Mouse (Mus musculus): ENCODE results near the gene Cdipt. TPM values are rescaled to one million over a fixed set of nuclear protein-coding genes. Genes with fewer than 3 reads are reported as not detected.

Cdipt gene
- polyA plus RNA-seq, 1 experiment from 2014 or later = 71.8 TPM

GRCm38 (mm10) chr7:126955125-126955524 lies 20.6 kb upstream of the Cdipt start:
- H3K79me2 ChIP-seq (ENCODE audit: inconsistent target) = no peaks in the 10 kb centered on the region
- H3K4me3 ChIP-seq (ENCODE audit: inconsistent target) = no peak overlapping the region
- WGBS (ENCODE audit: missing documents) = 24% methylated on average over 3 of the region's 3 CpGs
- no peak overlapping the region for H3K27ac ChIP-seq
- no peaks in the 10 kb centered on the region for H3K36me3 ChIP-seq (ENCODE audit: inconsistent target)

GRCm38 (mm10) chr7:126959780-126960179 lies 15.9 kb upstream of the Cdipt start:
- Histone ChIP-seq H3K27ac (no peak overlapping the region), H3K36me3 (ENCODE audit: inconsistent target) (no peaks in the 10 kb centered on the region), H3K4me3 (ENCODE audit: inconsistent target) (no peak overlapping the region), H3K79me2 (ENCODE audit: inconsistent target) (no peaks in the 10 kb centered on the region)
- 52% methylated on average over 8 of the region's 9 CpGs for WGBS (ENCODE audit: missing documents)

- H3K36me3 ChIP-seq (ENCODE audit: inconsistent target) = no peaks in the 10 kb centered on the region
- no peak overlapping the region for H3K27ac ChIP-seq
- WGBS (ENCODE audit: missing documents) = 96% methylated on average over 5 of the region's 5 CpGs
- H3K79me2 ChIP-seq (ENCODE audit: inconsistent target) = no peaks in the 10 kb centered on the region
- no peak overlapping the region for H3K4me3 ChIP-seq (ENCODE audit: inconsistent target)
Measured at GRCm38 (mm10) chr7:126961095-126961494, 14.6 kb upstream of the Cdipt start.

GRCm38 (mm10) chr7:126961965-126962364 lies 13.7 kb upstream of the Cdipt start:
- no peak overlapping the region for H3K4me3 ChIP-seq (ENCODE audit: inconsistent target)
- H3K27ac ChIP-seq = no peak overlapping the region
- 97% methylated on average over 4 of the region's 4 CpGs for WGBS (ENCODE audit: missing documents)
- no peaks in the 10 kb centered on the region for H3K79me2 ChIP-seq (ENCODE audit: inconsistent target)
- no peaks in the 10 kb centered on the region for H3K36me3 ChIP-seq (ENCODE audit: inconsistent target)

- 38% methylated on average over 19 of the region's 19 CpGs for WGBS (ENCODE audit: missing documents)
- H3K79me2 ChIP-seq (ENCODE audit: inconsistent target) = no peaks in the 10 kb centered on the region
- H3K27ac ChIP-seq = no peak overlapping the region
- no peaks in the 10 kb centered on the region for H3K36me3 ChIP-seq (ENCODE audit: inconsistent target)
- H3K4me3 ChIP-seq (ENCODE audit: inconsistent target) = no peak overlapping the region
Measured at GRCm38 (mm10) chr7:126963548-126964286, 12.0 kb upstream of the Cdipt start.

GRCm38 (mm10) chr7:126965568-126965967 lies 10.1 kb upstream of the Cdipt start:
- 63% methylated on average over 3 of the region's 3 CpGs for WGBS (ENCODE audit: missing documents)
- no peak overlapping the region for H3K27ac ChIP-seq
- no peaks in the 10 kb centered on the region for H3K79me2 ChIP-seq (ENCODE audit: inconsistent target)
- H3K4me3 ChIP-seq (ENCODE audit: inconsistent target) = no peak overlapping the region
- no peaks in the 10 kb centered on the region for H3K36me3 ChIP-seq (ENCODE audit: inconsistent target)

GRCm38 (mm10) chr7:126967361-126967760 lies 8.4 kb upstream of the Cdipt start:
- H3K27ac ChIP-seq = no peak overlapping the region
- no peak overlapping the region for H3K4me3 ChIP-seq (ENCODE audit: inconsistent target)
- no peaks in the 10 kb centered on the region for H3K79me2 ChIP-seq (ENCODE audit: inconsistent target)
- H3K36me3 ChIP-seq (ENCODE audit: inconsistent target) = no peaks in the 10 kb centered on the region
- WGBS (ENCODE audit: missing documents) = 98% methylated on average over 4 of the region's 6 CpGs

- Histone ChIP-seq H3K36me3 (ENCODE audit: inconsistent target) (peaks cover 23% of the 10 kb centered on the region), H3K4me3 (ENCODE audit: inconsistent target) (peak overlapping the region; percentile 95), H3K79me2 (ENCODE audit: inconsistent target) (peaks cover 21% of the 10 kb centered on the region), H3K27ac (peak overlapping the region; percentile 99)
- WGBS (ENCODE audit: missing documents) = 2% methylated on average over 8 of the region's 8 CpGs
Measured at GRCm38 (mm10) chr7:126975493-126975892, 221 bp upstream of the Cdipt start.

- Histone ChIP-seq H3K79me2 (ENCODE audit: inconsistent target) (peaks cover 21% of the 10 kb centered on the region), H3K36me3 (ENCODE audit: inconsistent target) (peaks cover 23% of the 10 kb centered on the region), H3K4me3 (ENCODE audit: inconsistent target) (peak within 1 kb of the TSS; percentile 95), H3K27ac (peak within 1 kb of the TSS; percentile 99)
- under 1% methylated on average over 51 of the region's 55 CpGs for WGBS (ENCODE audit: missing documents)
Measured at GRCm38 (mm10) chr7:126975950-126976866, 494 bp downstream of the Cdipt start, which contains the start of gene Cdiptos. Gene Cdiptos (minus strand): TSS chr7:126976098.

- peak overlapping the region; percentile 95 for H3K4me3 ChIP-seq (ENCODE audit: inconsistent target)
- peaks cover 21% of the 10 kb centered on the region for H3K79me2 ChIP-seq (ENCODE audit: inconsistent target)
- peak overlapping the region; percentile 99 for H3K27ac ChIP-seq
- 9% methylated on average over 11 of the region's 14 CpGs for WGBS (ENCODE audit: missing documents)
- H3K36me3 ChIP-seq (ENCODE audit: inconsistent target) = peaks cover 23% of the 10 kb centered on the region
Measured at GRCm38 (mm10) chr7:126976878-126977459, 1.3 kb downstream of the Cdipt start.

- Histone ChIP-seq H3K4me3 (ENCODE audit: inconsistent target) (no peak overlapping the region), H3K27ac (no peak overlapping the region)
Measured at GRCm38 (mm10) chr7:126978841-126979240, 3.1 kb downstream of the Cdipt start.

GRCm38 (mm10) chr7:126981601-126982000 lies 5.9 kb downstream of the Cdipt start:
- peaks cover 18% of the 10 kb centered on the region for H3K79me2 ChIP-seq (ENCODE audit: inconsistent target)
- H3K36me3 ChIP-seq (ENCODE audit: inconsistent target) = peaks cover 31% of the 10 kb centered on the region
- 95% methylated on average over 2 of the region's 2 CpGs for WGBS (ENCODE audit: missing documents)
- H3K27ac ChIP-seq = no peak overlapping the region
- no peak overlapping the region for H3K4me3 ChIP-seq (ENCODE audit: inconsistent target)

More at GRCm38 (mm10) chr7:126978841-126979240, 3.1 kb downstream of the Cdipt start:
- 79% methylated on average over 6 of the region's 6 CpGs for WGBS (ENCODE audit: missing documents)
- Histone ChIP-seq H3K79me2 (ENCODE audit: inconsistent target) (peaks cover 21% of the 10 kb centered on the region), H3K36me3 (ENCODE audit: inconsistent target) (peaks cover 23% of the 10 kb centered on the region)

GRCm38 (mm10) chr7:126982054-126982453 lies 6.3 kb downstream of the Cdipt start:
- 93% methylated on average over 3 of the region's 4 CpGs for WGBS (ENCODE audit: missing documents)
- Histone ChIP-seq H3K79me2 (ENCODE audit: inconsistent target) (peaks cover 14% of the 10 kb centered on the region), H3K36me3 (ENCODE audit: inconsistent target) (peaks cover 36% of the 10 kb centered on the region), H3K4me3 (ENCODE audit: inconsistent target) (no peak overlapping the region), H3K27ac (no peak overlapping the region)

- Histone ChIP-seq H3K4me3 (ENCODE audit: inconsistent target) (no peak overlapping the region), H3K27ac (no peak overlapping the region), H3K36me3 (ENCODE audit: inconsistent target) (peaks cover 43% of the 10 kb centered on the region), H3K79me2 (ENCODE audit: inconsistent target) (peaks cover 3% of the 10 kb centered on the region; the same call in 1 of the 2 replicates)
- 92% methylated on average over 7 of the region's 7 CpGs for WGBS (ENCODE audit: missing documents)
Measured at GRCm38 (mm10) chr7:126983113-126983512, 7.4 kb downstream of the Cdipt start.

Measured in macrophage (primary cell).